Mouse (Mus musculus): ENCODE measurements around the gene Mtg1. TPM values are rescaled to one million over a fixed set of nuclear protein-coding genes. Genes with fewer than 3 reads are reported as not detected.
"Not testable (repeated sequence)": the region's sequence is repeated elsewhere in the genome, so short reads cannot be mapped to it uniquely, and the experiment has no call there.

Gene Mtg1
- total RNA-seq, 4 experiments from 2014 or later = 27.2 to 34.8 (median 31.6) TPM

- DNase-seq (ENCODE audit: low spot score in 2 of 2) = no peak
These were observed 10.4 kb upstream of the Mtg1 start for GRCm38 (mm10) chr7:140126934-140127333.

GRCm38 (mm10) chr7:140127911-140128310 lies 9.5 kb upstream of the Mtg1 start:
- DNase-seq (ENCODE audit: low spot score in 2 of 2) = no peak

GRCm38 (mm10) chr7:140132184-140132583 lies 5.2 kb upstream of the Mtg1 start:
- not testable (repeated sequence) for DNase-seq (ENCODE audit: low spot score in 2 of 2)

DNA sequence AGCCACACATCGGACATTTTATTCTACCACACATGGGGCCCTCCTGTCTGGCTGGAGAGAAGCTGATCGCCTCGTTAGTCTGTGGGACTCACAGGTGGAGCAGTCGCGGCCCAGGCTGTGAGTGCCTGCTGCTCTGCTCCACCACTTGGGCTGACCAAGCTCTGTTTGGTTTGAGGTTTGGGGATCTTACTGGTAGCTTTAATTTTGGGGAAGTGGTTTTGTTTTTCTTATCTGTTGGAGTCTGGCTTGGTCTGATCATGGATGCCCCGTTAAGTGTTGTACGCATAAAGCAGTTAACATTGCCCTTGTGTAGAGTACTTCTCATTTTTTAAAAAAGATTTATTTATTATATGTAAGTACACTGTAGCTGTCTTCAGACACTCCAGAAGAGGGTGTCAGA lies 3.3 kb upstream of the Mtg1 start:
- DNase-seq (ENCODE audit: low spot score in 2 of 2) = not testable (repeated sequence)

GRCm38 (mm10) chr7:140135106-140135770 lies 2.1 kb upstream of the Mtg1 start:
- no peak for DNase-seq (ENCODE audit: low spot score in 2 of 2)

DNA sequence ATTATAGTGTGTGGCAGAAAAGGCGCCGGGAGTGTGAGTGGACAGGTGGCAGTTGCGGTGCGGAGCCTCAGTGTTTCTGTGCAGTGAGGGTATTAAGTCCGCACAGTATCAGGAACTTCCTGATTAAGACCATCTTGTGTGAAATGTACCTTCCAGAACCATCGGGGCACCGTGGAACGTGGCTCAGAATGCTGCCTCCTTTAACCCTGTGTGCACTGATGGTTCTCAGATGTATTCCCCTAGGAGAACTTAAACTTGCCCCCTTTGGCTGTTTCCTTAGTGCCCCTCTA lies 602 bp downstream of the Mtg1 start:
- no peak for DNase-seq (ENCODE audit: low spot score in 2 of 2)

- DNase-seq (ENCODE audit: low spot score in 2 of 2) = peak in 1 of 2 experiments; percentile 68
These were observed 4.0 kb downstream of the Mtg1 start for GRCm38 (mm10) chr7:140141350-140141749.

GRCm38 (mm10) chr7:140144550-140144949 lies 7.2 kb downstream of the Mtg1 start:
- DNase-seq (ENCODE audit: low spot score in 2 of 2) = no peak

- peak in 1 of 2 experiments; percentile 60 for DNase-seq (ENCODE audit: low spot score in 2 of 2)
These were observed 16.0 kb downstream of the Mtg1 start for GRCm38 (mm10) chr7:140153383-140153782.

- DNase-seq (ENCODE audit: low spot score in 2 of 2) = no peak
These were observed 16.5 kb downstream of the Mtg1 start for GRCm38 (mm10) chr7:140153829-140154217.

- DNase-seq (ENCODE audit: low spot score in 2 of 2) = peak; percentile 70 to 76
These were observed 17.0 kb downstream of the Mtg1 start, which contains the start of gene Sprn for GRCm38 (mm10) chr7:140154218-140154927. Gene Sprn (minus strand): TSS chr7:140154877.

DNA sequence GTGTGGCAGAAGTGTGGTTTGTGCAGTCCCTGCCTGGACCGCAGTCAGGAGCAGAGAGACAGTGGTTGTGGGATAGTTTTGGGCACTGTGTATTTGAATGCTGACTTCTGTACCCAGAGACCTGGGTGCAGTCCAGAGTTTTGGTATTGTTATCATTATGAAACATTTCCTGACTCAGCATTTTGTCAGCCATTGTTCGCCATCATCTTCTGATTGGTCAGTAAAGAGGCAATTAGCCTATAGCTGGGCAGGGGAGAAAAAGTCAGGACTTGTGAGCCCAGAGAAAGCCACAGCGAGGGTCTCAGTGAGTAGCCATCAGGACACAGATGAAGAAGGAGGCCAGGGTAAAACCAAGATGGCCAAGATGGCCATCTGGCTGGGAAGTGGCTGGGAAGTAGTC lies 23.0 kb downstream of the Mtg1 start:
- no peak for DNase-seq (ENCODE audit: low spot score in 2 of 2)

DNA sequence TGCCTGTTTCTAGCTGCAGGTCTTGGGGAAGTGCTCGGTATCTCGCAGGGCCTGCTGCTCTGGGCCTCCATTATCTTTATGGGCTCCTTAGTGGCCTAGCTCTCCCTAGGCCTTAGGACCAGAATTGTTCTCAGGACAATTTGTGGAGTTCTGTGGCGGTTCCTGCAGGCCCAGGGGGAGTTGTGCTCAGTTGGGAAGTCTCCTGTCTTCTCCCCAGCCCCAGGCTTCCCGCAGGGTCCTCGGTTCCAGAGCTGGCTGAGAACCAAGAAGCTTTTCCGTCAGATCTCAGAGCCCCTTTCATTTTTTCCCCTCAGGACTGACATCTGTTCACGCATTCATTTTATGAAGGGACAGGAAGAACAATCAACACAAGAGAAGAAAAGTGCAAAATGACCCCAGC lies 27.3 kb downstream of the Mtg1 start, which contains the start of gene Olfr522:
TSS of gene Olfr522 (minus strand) at position 101 of the 400 bp plus-strand sequence.
- no peak for DNase-seq (ENCODE audit: low spot score in 2 of 2)

GRCm38 (mm10) chr7:140167950-140168349 lies 30.6 kb downstream of the Mtg1 start:
- no peak for DNase-seq (ENCODE audit: low spot score in 2 of 2)

- no peak for DNase-seq (ENCODE audit: low spot score in 2 of 2)
These were observed 32.0 kb downstream of the Mtg1 start for GRCm38 (mm10) chr7:140169386-140169785.

GRCm38 (mm10) chr7:140170863-140171262 lies 33.5 kb downstream of the Mtg1 start:
- DNase-seq (ENCODE audit: low spot score in 2 of 2) = no peak

DNA sequence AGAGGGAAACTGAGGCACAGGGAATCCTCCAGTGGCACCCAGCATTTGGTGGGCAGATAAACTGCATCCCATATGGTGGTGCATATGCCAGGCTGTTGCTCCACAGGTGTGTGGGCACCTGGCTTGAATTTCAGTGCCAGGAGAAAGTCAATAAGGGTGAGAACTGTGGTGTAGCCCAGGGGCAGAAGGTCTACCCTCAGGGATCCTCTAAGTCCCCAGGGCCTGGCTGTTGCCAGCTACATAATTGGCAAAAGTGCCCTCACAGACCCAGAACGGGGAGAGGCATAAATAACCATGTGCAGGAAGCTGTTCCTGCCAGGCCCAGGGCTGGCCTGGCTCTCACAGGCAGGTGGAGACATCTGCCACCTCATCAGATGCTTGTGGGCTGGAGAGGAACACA lies 35.6 kb downstream of the Mtg1 start, which contains the start of gene Olfr523:
TSS of gene Olfr523 (plus strand) at position 282 of the 400 bp plus-strand sequence.
- DNase-seq (ENCODE audit: low spot score in 2 of 2) = no peak

DNA sequence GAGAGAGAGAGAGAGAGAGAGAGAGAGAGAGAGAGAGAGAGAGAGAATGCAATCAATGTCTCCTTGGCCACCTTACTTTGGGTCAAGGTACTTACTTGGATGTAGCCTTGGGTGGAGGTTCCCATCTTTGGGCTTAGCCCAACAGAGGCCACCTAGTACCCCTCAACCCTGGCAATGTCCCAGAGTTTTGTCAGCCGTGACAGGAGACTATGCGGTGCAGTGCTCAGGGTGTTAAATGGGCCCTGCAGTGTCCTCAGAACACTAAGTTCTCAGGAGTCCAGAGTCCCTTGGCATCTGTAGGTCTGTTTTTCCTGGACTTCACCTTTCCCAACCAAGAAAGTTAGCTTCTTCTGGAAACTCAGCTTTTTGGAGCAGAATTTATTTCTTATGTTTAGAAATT lies 41.8 kb downstream of the Mtg1 start:
- DNase-seq (ENCODE audit: low spot score in 2 of 2) = no peak

DNA sequence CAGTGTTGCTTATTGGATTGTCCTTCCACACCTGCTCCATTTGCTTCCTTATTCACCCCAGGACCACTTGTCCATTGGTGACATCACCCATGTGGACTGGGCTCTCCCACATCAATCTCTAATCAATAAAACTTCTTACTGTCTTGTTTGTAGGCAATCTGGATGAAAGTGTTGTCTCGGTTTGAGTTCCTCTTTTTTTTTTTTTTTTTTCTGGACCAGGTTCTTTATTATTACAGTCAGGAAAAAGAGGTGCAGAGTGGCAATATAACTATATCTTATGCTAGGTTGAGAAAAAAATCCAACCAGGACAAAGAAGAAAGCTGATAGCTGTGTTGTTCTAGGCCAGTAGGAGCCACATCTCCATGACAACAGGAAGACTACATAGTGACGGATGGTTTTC lies 43.3 kb downstream of the Mtg1 start:
- DNase-seq (ENCODE audit: low spot score in 2 of 2) = no peak

DNA sequence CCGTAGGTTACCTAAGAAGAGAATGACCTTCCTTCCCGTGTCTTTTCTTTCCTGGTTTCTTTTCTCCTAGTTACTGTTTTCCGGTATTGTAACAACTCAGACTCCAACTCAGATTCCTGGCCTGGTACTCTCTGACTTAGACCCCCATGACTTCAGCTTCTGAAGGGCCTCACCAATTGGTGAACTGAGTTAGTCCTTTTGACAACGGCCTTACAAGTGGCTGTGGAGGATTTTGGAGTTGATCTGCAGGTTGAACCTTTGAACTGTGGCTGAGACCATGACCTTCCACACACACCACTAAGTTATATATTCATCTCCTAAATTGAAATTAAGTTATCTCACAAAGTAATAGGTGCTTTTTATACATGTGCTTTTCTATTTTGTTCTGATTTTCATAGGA lies 46.8 kb downstream of the Mtg1 start:
- DNase-seq (ENCODE audit: low spot score in 2 of 2) = no peak

DNA sequence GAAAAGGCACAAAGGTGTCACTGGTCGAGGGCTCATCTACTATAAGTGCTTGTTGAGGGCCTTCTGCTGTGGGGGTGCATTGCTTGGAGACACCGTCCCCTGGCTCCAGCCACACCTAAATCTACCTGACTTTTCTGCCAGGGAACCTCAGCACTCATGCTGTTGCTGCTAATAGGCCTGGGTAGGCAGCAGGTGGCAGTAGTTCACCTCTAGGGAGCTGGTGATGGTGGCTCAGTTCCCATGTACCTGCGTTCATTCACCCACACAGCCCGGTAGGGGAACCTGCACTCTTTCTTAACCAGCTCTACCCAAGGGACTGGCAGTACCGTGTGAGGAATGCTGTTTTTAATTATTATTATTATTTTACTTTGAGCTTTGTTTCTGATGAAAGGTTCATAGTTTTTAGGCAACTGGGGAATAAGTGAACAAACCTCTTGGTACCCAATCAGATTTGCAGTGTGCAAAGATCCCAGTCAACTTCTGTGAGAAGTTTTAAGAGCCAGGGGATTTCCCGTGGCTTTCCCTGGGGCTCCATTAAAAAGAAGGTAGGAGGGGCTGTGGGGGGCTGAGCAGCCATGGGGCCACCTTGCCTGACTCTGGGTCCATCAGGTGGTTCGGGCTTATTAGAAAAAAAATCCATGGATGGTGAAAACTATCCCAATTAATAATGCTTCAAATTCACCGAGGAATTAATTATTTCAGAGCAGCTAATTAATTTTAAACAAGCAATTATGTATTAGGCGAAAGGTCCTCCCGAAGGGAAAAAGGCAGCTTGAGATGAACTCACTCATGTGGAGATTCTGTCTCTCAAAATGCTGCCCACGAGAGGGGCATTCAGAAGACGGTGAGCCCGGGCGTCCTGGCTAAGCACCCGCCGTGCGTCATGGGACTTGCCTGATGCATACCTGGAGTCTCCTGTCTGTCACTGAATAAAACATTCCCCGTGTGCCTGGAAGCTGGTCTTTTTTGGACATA lies 49.6 kb downstream of the Mtg1 start:
- DNase-seq (ENCODE audit: low spot score in 2 of 2) = peak; percentile 25 to 50

Data from layer of hippocampus, adult 8-10 months (tissue).